Mouse (Mus musculus) midbrain, embryonic 16.5 days (tissue): ENCODE results near the gene Fzd1. TPM values are rescaled to one million over a fixed set of nuclear protein-coding genes. Genes with fewer than 3 reads are reported as not detected.
A peak's percentile ranks its signal among the peaks of the same experiment; 100 is the strongest.

Source experiments
- ATAC-seq: fragments of 200-750 bp; cut with Nextera tagmentation; 2 replicates; pipeline ENCODE4 v1.8.0; 2017; ENCODE audit warnings: moderate TSS enrichment
- H3K27ac ChIP-seq: fragments of 300-500 bp; sonication (generic); 2 replicates; pipeline ENCODE4 v1.5.1; 2014; ENCODE audit warnings: mild to moderate bottlenecking, low read length, mixed read lengths
- H3K27me3 ChIP-seq: fragments of 300-500 bp; sonication (generic); 2 replicates; pipeline ENCODE4 v1.6.1; 2014; ENCODE audit warnings: low read depth, low read length, mixed read lengths; ENCODE audit not compliant: control insufficient read depth, insufficient read depth
- H3K36me3 ChIP-seq: fragments of 300-500 bp; sonication (generic); 2 replicates; pipeline ENCODE4 v1.6.1; 2014; ENCODE audit warnings: mild to moderate bottlenecking, low read length, moderate library complexity, mixed read lengths; ENCODE audit not compliant: control insufficient read depth, insufficient read depth
- H3K4me1 ChIP-seq: fragments of 300-500 bp; sonication (generic); 2 replicates; pipeline ENCODE4 v1.6.1; 2014; ENCODE audit warnings: mild to moderate bottlenecking, low read length, mixed read lengths; ENCODE audit not compliant: control insufficient read depth, insufficient read depth
- H3K4me2 ChIP-seq: fragments of 300-500 bp; sonication (generic); 2 replicates; pipeline ENCODE4 v1.6.1; 2014; ENCODE audit warnings: mild to moderate bottlenecking, low read length, mixed read lengths
- H3K4me3 ChIP-seq: fragments of 300-500 bp; sonication (generic); 2 replicates; pipeline ENCODE4 v1.5.1; 2014; ENCODE audit warnings: low read depth, mild to moderate bottlenecking, low read length, moderate library complexity, mixed read lengths
- H3K9ac ChIP-seq: fragments of 300-500 bp; sonication (generic); 2 replicates; pipeline ENCODE4 v1.6.1; 2014; ENCODE audit warnings: low read depth, low read length, mixed read lengths
- H3K9me3 ChIP-seq: fragments of 300-500 bp; sonication (generic); replicated peaks from 2 replicates; pipeline ENCODE4 v1.6.1; 2014; ENCODE audit warnings: mild to moderate bottlenecking, low read length, mixed read lengths; ENCODE audit not compliant: control insufficient read depth, poor library complexity, severe bottlenecking
- WGBS: fragments of 180-500 bp; shearing (Covaris S2); extraction: QIAGEN DNeasy Blood & Tissue Kit; methylation state at CpG from one replicate; pipeline ENCODE4 v1.1.7; 2014; 5-methylcytosine and 5-hydroxymethylcytosine counted together
- polyA plus RNA-seq: library from polyadenylated mRNA; unstranded; fragments of >200 nt; fragmentation: Nextera tagmentation; extraction: Ambion mirVana; gene quantifications from 2 replicates; pipeline ENCODE4 v1.2.1, GENCODE M21; 2015

The Fzd1 gene
- polyA plus RNA-seq, 1 experiment from 2014 or later, result 24.6 TPM

- Histone ChIP-seq H3K36me3 (no peaks in the 10 kb centered on the region), H3K4me2 (peak overlapping the region; percentile 68), H3K9me3 (no peaks in the 10 kb centered on the region), H3K4me3 (peak overlapping the region; percentile 88), H3K4me1 (peaks cover 11% of the 10 kb centered on the region), H3K27ac (peak overlapping the region; percentile 98), H3K27me3 (no peaks in the 10 kb centered on the region), H3K9ac (peak overlapping the region; percentile 96)
- peak; percentile 34 for ATAC-seq
- WGBS, result under 1% methylated on average over 58 of the region's 80 CpGs
These were observed 744 bp downstream of the Fzd1 start for GRCm38 (mm10) chr5:4756871-4757711.

- no peaks in the 10 kb centered on the region for H3K36me3 ChIP-seq
- no peaks in the 10 kb centered on the region for H3K27me3 ChIP-seq
- 1% methylated on average over 43 of the region's 43 CpGs for WGBS
- peaks cover 16% of the 10 kb centered on the region for H3K4me1 ChIP-seq
- H3K4me2 ChIP-seq, result peak overlapping the region; percentile 68
- H3K27ac ChIP-seq, result peak overlapping the region; percentile 98
- 0 out of 2 replicates have a peak, but pooled peaks have one; percentile 8 for ATAC-seq
- peak overlapping the region; percentile 96 for H3K9ac ChIP-seq
- peak overlapping the region; percentile 88 for H3K4me3 ChIP-seq
- H3K9me3 ChIP-seq, result no peaks in the 10 kb centered on the region
These were observed 1.7 kb downstream of the Fzd1 start for GRCm38 (mm10) chr5:4756001-4756681.

- 25% methylated on average over 11 of the region's 11 CpGs for WGBS
These were observed 2.5 kb downstream of the Fzd1 start for GRCm38 (mm10) chr5:4755326-4755725.

GRCm38 (mm10) chr5:4754701-4755281, 3.0 kb downstream of the Fzd1 start:
- Histone ChIP-seq H3K27me3 (no peaks in the 10 kb centered on the region), H3K36me3 (no peaks in the 10 kb centered on the region), H3K9me3 (no peaks in the 10 kb centered on the region), H3K27ac (peak overlapping the region; percentile 98), H3K4me3 (peak overlapping the region; percentile 88), H3K9ac (peak overlapping the region; percentile 96), H3K4me2 (peak overlapping the region; percentile 68), H3K4me1 (peaks cover 16% of the 10 kb centered on the region)
- ATAC-seq, result no peak
- WGBS, result 26% methylated on average over 9 of the region's 9 CpGs

More at GRCm38 (mm10) chr5:4755326-4755725, 2.5 kb downstream of the Fzd1 start:
- H3K27me3 ChIP-seq, result no peaks in the 10 kb centered on the region
- H3K27ac ChIP-seq, result peak overlapping the region; percentile 98
- H3K9me3 ChIP-seq, result no peaks in the 10 kb centered on the region
- H3K4me1 ChIP-seq, result peaks cover 16% of the 10 kb centered on the region
- peak overlapping the region; percentile 68 for H3K4me2 ChIP-seq
- no peaks in the 10 kb centered on the region for H3K36me3 ChIP-seq
- H3K9ac ChIP-seq, result peak overlapping the region; percentile 96
- no peak for ATAC-seq
- peak overlapping the region; percentile 88 for H3K4me3 ChIP-seq

GRCm38 (mm10) chr5:4753161-4753560, 4.7 kb downstream of the Fzd1 start:
- WGBS, result 58% methylated on average over 5 of the region's 5 CpGs
- no peak for ATAC-seq
- H3K9ac ChIP-seq, result peak overlapping the region; percentile 52
- no peaks in the 10 kb centered on the region for H3K27me3 ChIP-seq
- no peaks in the 10 kb centered on the region for H3K36me3 ChIP-seq
- no peaks in the 10 kb centered on the region for H3K9me3 ChIP-seq
- peak overlapping the region; percentile 63; the same call in 1 of the 2 replicates for H3K27ac ChIP-seq
- peaks cover 8% of the 10 kb centered on the region for H3K4me1 ChIP-seq
- peak overlapping the region; percentile 55 for H3K4me2 ChIP-seq
- peak overlapping the region; percentile 38 for H3K4me3 ChIP-seq

- no peak overlapping the region for H3K4me3 ChIP-seq
- no peaks in the 10 kb centered on the region for H3K9me3 ChIP-seq
- H3K36me3 ChIP-seq, result no peaks in the 10 kb centered on the region
- peaks cover 8% of the 10 kb centered on the region; the same call in 1 of the 2 replicates for H3K4me1 ChIP-seq
- H3K9ac ChIP-seq, result no peak overlapping the region
- no peak overlapping the region for H3K4me2 ChIP-seq
- ATAC-seq, result no peak
- H3K27ac ChIP-seq, result no peak overlapping the region
- H3K27me3 ChIP-seq, result no peaks in the 10 kb centered on the region
- 45% methylated on average over 4 of the region's 4 CpGs for WGBS
These were observed 15.1 kb downstream of the Fzd1 start for GRCm38 (mm10) chr5:4742722-4743121.

GRCm38 (mm10) chr5:4737013-4737412, 20.8 kb downstream of the Fzd1 start:
- Histone ChIP-seq H3K4me1 (peaks cover 8% of the 10 kb centered on the region; the same call in 1 of the 2 replicates), H3K9ac (no peak overlapping the region), H3K4me2 (no peak overlapping the region), H3K27me3 (no peaks in the 10 kb centered on the region), H3K36me3 (no peaks in the 10 kb centered on the region), H3K4me3 (no peak overlapping the region), H3K27ac (no peak overlapping the region), H3K9me3 (no peaks in the 10 kb centered on the region)
- no peak for ATAC-seq
- WGBS, result 54% methylated on average over 6 of the region's 6 CpGs

- no peaks in the 10 kb centered on the region for H3K36me3 ChIP-seq
- 57% methylated on average over 7 of the region's 7 CpGs for WGBS
- no peak overlapping the region for H3K9ac ChIP-seq
- peaks cover 11% of the 10 kb centered on the region; the same call in 1 of the 2 replicates for H3K4me1 ChIP-seq
- H3K27me3 ChIP-seq, result no peaks in the 10 kb centered on the region
- H3K4me2 ChIP-seq, result no peak overlapping the region
- no peaks in the 10 kb centered on the region for H3K9me3 ChIP-seq
- ATAC-seq, result no peak
- no peak overlapping the region for H3K4me3 ChIP-seq
- H3K27ac ChIP-seq, result no peak overlapping the region
These were observed 22.4 kb downstream of the Fzd1 start for GRCm38 (mm10) chr5:4735461-4735860.
